Mouse (Mus musculus) kidney, adult 11 months (tissue): ENCODE results near the gene Tmem121.
"Not testable (repeated sequence)": the region's sequence is repeated elsewhere in the genome, so short reads cannot be mapped to it uniquely, and the experiment has no call there.

Source experiments
- DNase-seq: peaks from one replicate; pipeline ENCODE4 v3.0.0; 2022

Tmem121 gene

GRCm38 (mm10) chr12:113221289-113221688 is 35.6 kb downstream of the Tmem121 start:
- DNase-seq = peak; percentile 17

GRCm38 (mm10) chr12:113222121-113222636 is 36.4 kb downstream of the Tmem121 start:
- DNase-seq = peak; percentile 79

- DNase-seq = peak; percentile 31
These were observed 37.0 kb downstream of the Tmem121 start for GRCm38 (mm10) chr12:113222748-113223147.

GRCm38 (mm10) chr12:113224206-113224605 is 38.5 kb downstream of the Tmem121 start:
- no peak for DNase-seq

GRCm38 (mm10) chr12:113224687-113225091 is 39.0 kb downstream of the Tmem121 start:
- no peak for DNase-seq

- DNase-seq = no peak
These were observed 42.4 kb downstream of the Tmem121 start for GRCm38 (mm10) chr12:113227970-113228593.

GRCm38 (mm10) chr12:113230741-113231140 is 45.0 kb downstream of the Tmem121 start:
- no peak for DNase-seq

GRCm38 (mm10) chr12:113231551-113232263 is 46.0 kb downstream of the Tmem121 start:
- not testable (repeated sequence) for DNase-seq

- not testable (repeated sequence) for DNase-seq
These were observed 46.6 kb downstream of the Tmem121 start for GRCm38 (mm10) chr12:113232264-113232750.
